In genomic region chr11:66312764-66313163, GRCm38 (mm10) we compare ENCODE assay signal across 13 mouse cellular contexts.
DNase-seq lines count a peak whose midpoint lies in the region; ATAC-seq and TF ChIP-seq lines count a peak whose summit lies in the region.
"Had no signal": no experiment of that assay in that cellular context is flagged by ENCODE, and none has a peak within 500 bp of the region (broad histone marks: within the 10 kb centered on the region; RNA-seq: fewer than 3 reads in every experiment).

No protein-coding gene starts in this region.

- H3K9ac ChIP-seq in forebrain, embryonic 14.5 days (ENCODE audit: low read length) = no peak overlapping the region
- H3K9ac ChIP-seq in forebrain, embryonic 11.5 days (ENCODE audit: low read length) = no peak overlapping the region
- H3K9ac ChIP-seq: midbrain, embryonic 12.5 days; neural tube, embryonic 13.5 days had no signal

- 27% methylated on average over 7 of the region's 7 CpGs for WGBS in forebrain, embryonic 14.5 days
- 75% methylated on average over 7 of the region's 7 CpGs for WGBS in forebrain, embryonic 11.5 days

- H3K4me2 ChIP-seq in forebrain, embryonic 14.5 days (ENCODE audit: low read length) = no peak overlapping the region
- no peak overlapping the region for H3K4me2 ChIP-seq in forebrain, embryonic 11.5 days (ENCODE audit: low read depth, low read length, severe bottlenecking)
- H3K4me2 ChIP-seq: midbrain, embryonic 12.5 days; neural tube, embryonic 13.5 days had no signal

- H3K9me3 ChIP-seq in forebrain, embryonic 14.5 days (replicated peaks; ENCODE audit: control insufficient read depth, low read length) = no peaks in the 10 kb centered on the region
- H3K9me3 ChIP-seq in forebrain, embryonic 11.5 days (ENCODE audit: control insufficient read depth, low read length) = no peaks in the 10 kb centered on the region
- H3K9me3 ChIP-seq: limb, embryonic 10.5 days; midbrain, embryonic 12.5 days; neural tube, embryonic 13.5 days had no signal

- peak; percentile 42 for ATAC-seq in forebrain, embryonic 14.5 days
- no peak for ATAC-seq in forebrain, embryonic 11.5 days (replicated peaks; ENCODE audit: low FRiP score)
- ATAC-seq in megakaryocyte, adult 5-6 weeks (ENCODE audit: poor library complexity, severe bottlenecking) = no peak

- TF ChIP-seq CTCF in left cerebral cortex, adult 2 months (IDR thresholded peaks at IDR 0.05) = no peak
- TF ChIP-seq CTCF in brain, embryonic 14.5 days (IDR thresholded peaks at IDR 0.05; ENCODE audit: borderline replicate concordance, extremely low read depth, insufficient read depth, insufficient read length) = no peak

- H3K4me3 ChIP-seq in forebrain, embryonic 14.5 days (ENCODE audit: low read depth, low read length) = no peak overlapping the region
- no peak overlapping the region for H3K4me3 ChIP-seq in forebrain, embryonic 11.5 days (ENCODE audit: low read depth, low read length)
- no peak overlapping the region for H3K4me3 ChIP-seq in left cerebral cortex, adult 2 months
- H3K4me3 ChIP-seq: limb, embryonic 10.5 days; midbrain, embryonic 12.5 days; neural tube, embryonic 13.5 days had no signal

- H3K36me3 ChIP-seq in forebrain, embryonic 14.5 days (ENCODE audit: control insufficient read depth, insufficient read depth, low read length) = no peaks in the 10 kb centered on the region
- H3K36me3 ChIP-seq in forebrain, embryonic 11.5 days (ENCODE audit: control insufficient read depth, insufficient read depth, low read length) = no peaks in the 10 kb centered on the region
- H3K36me3 ChIP-seq: limb, embryonic 10.5 days; midbrain, embryonic 12.5 days; neural tube, embryonic 13.5 days had no signal

- TF ChIP-seq POLR2A in brain, embryonic 14.5 days (IDR thresholded peaks at IDR 0.05; ENCODE audit: borderline replicate concordance, extremely low read depth, insufficient read depth, insufficient read length, poor library complexity, severe bottlenecking) = no peak

- H3K27ac ChIP-seq in forebrain, embryonic 14.5 days (ENCODE audit: low read depth, low read length) = no peak overlapping the region; the same call in 1 of the 2 replicates
- H3K27ac ChIP-seq in forebrain, embryonic 11.5 days (ENCODE audit: low read depth, low read length) = no peak overlapping the region
- H3K27ac ChIP-seq in left cerebral cortex, adult 2 months = no peak overlapping the region
- H3K27ac ChIP-seq: kidney, postnatal 0 days; limb, embryonic 10.5 days; midbrain, embryonic 12.5 days; neural tube, embryonic 13.5 days had no signal

- H3K27me3 ChIP-seq in forebrain, embryonic 14.5 days (replicated peaks; ENCODE audit: control insufficient read depth, insufficient read depth, low read length) = no peaks in the 10 kb centered on the region
- no peaks in the 10 kb centered on the region for H3K27me3 ChIP-seq in forebrain, embryonic 11.5 days (ENCODE audit: control insufficient read depth, insufficient read depth, low read length)
- H3K27me3 ChIP-seq: midbrain, embryonic 12.5 days; neural tube, embryonic 13.5 days had no signal

- intact Hi-C loops in left cerebral cortex, adult 2 months (cut with DNase I) = no loop called here

- H3K4me1 ChIP-seq in forebrain, embryonic 14.5 days (ENCODE audit: control insufficient read depth, insufficient read depth, low read length) = peaks cover 4% of the 10 kb centered on the region; the same call in 1 of the 2 replicates
- H3K4me1 ChIP-seq in forebrain, embryonic 11.5 days (replicated peaks; ENCODE audit: control insufficient read depth, insufficient read depth, low read length) = no peaks in the 10 kb centered on the region
- H3K4me1 ChIP-seq: limb, embryonic 10.5 days; midbrain, embryonic 12.5 days; neural tube, embryonic 13.5 days had no signal

- DNase-seq in forebrain, embryonic 14.5 days (ENCODE audit: low spot score) = peak; percentile 72
- DNase-seq in forebrain, embryonic 11.5 days (ENCODE audit: low spot score) = no peak
- DNase-seq in left cerebral cortex, adult 2 months (ENCODE audit: extremely low spot score in 1 of 2, low spot score in 2 of 2) = peak; percentile 13 to 16
- DNase-seq in left cerebral cortex, adult 11 months (ENCODE audit: low spot score) = no peak
- peak; percentile 88 for DNase-seq in brain, embryonic 14.5 days (ENCODE audit: low read depth)
- DNase-seq in layer of hippocampus, adult 8-10 months (ENCODE audit: low spot score in 2 of 2) = peak; percentile 27 to 43
- no peak for DNase-seq in T-cell, adult 2 months (ENCODE audit: low spot score)
- DNase-seq: gastrocnemius, postnatal 25 days had no signal

Comparison
In these comparisons a context has a peak if more than half of its experiments do, and no peak if none do; other contexts are left out.
1. DNase-seq: peak in forebrain, embryonic 14.5 days (single experiment), left cerebral cortex, adult 2 months (2 of 2), brain, embryonic 14.5 days (single experiment) and layer of hippocampus, adult 8-10 months (2 of 2); none in forebrain, embryonic 11.5 days (single experiment), left cerebral cortex, adult 11 months (single experiment) and T-cell, adult 2 months (single experiment).